Mouse (Mus musculus): Measurements from ENCODE around the gene Cdc42ep2. TPM values are rescaled to one million over a fixed set of nuclear protein-coding genes. Genes with fewer than 3 reads are reported as not detected.

Gene Cdc42ep2
- polyA plus RNA-seq (2012; ENCODE audit: low replicate concordance): 1.8 and 1.9 TPM in 2 replicates

GRCm38 (mm10) chr19:5924713-5925093, at the start of gene Cdc42ep2:
Gene Cdc42ep2, minus strand, starts transcription at chr19:5924816.

GRCm38 (mm10) chr19:5963883-5964562, 39.4 kb upstream of the Cdc42ep2 start, which contains the start of gene Pola2:
Gene Pola2, minus strand, starts transcription at chr19:5964202.

GRCm38 (mm10) chr19:5913007-5913719, 11.5 kb downstream of the Cdc42ep2 start, which contains the start of gene Dpf2:
Gene Dpf2, minus strand, starts transcription at chr19:5913010.

GRCm38 (mm10) chr19:5894002-5894678, 30.5 kb downstream of the Cdc42ep2 start, which contains the start of gene Tigd3:
Gene Tigd3, minus strand, starts transcription at chr19:5894149.

GRCm38 (mm10) chr19:5877618-5878361, 46.8 kb downstream of the Cdc42ep2 start, which contains the start of gene Slc25a45:
Gene Slc25a45, plus strand, starts transcription at chr19:5877808.

GRCm38 (mm10) chr19:5874969-5875480, 49.6 kb downstream of the Cdc42ep2 start, which contains the start of gene Frmd8:
Gene Frmd8, minus strand, starts transcription at chr19:5875274.

Other genes starting within 250 kb of the Cdc42ep2 start
- 157 and 178 TPM in 2 replicates for gene Map3k11, start 236.1 kb downstream of the Cdc42ep2 start, polyA plus RNA-seq (2012; ENCODE audit: low replicate concordance)
- 468 and 751 TPM in 2 replicates for gene Pcnx3, start 235.9 kb downstream of the Cdc42ep2 start, polyA plus RNA-seq (2012; ENCODE audit: low replicate concordance)
- gene Kcnk7, start 220.4 kb downstream of the Cdc42ep2 start, polyA plus RNA-seq (2012; ENCODE audit: low replicate concordance): 1.1 and 3.7 TPM in 2 replicates
- gene Ehbp1l1, start 198.5 kb downstream of the Cdc42ep2 start, polyA plus RNA-seq (2012; ENCODE audit: low replicate concordance): 268 and 413 TPM in 2 replicates
- gene Fam89b, start 195.2 kb downstream of the Cdc42ep2 start, polyA plus RNA-seq (2012; ENCODE audit: low replicate concordance): 41.3 and 119 TPM in 2 replicates
- gene Ltbp3, start 183.9 kb downstream of the Cdc42ep2 start, polyA plus RNA-seq (2012; ENCODE audit: low replicate concordance): 2.3 and 4.5 TPM in 2 replicates
- 56.3 and 57.0 TPM in 2 replicates for gene Scyl1, start 153.4 kb downstream of the Cdc42ep2 start, polyA plus RNA-seq (2012; ENCODE audit: low replicate concordance)
- gene Frmd8, start 49.5 kb downstream of the Cdc42ep2 start, polyA plus RNA-seq (2012; ENCODE audit: low replicate concordance): 18.0 and 18.2 TPM in 2 replicates
- gene Slc25a45, start 47.0 kb downstream of the Cdc42ep2 start, polyA plus RNA-seq (2012; ENCODE audit: low replicate concordance): 0.65 and 5.0 TPM in 2 replicates
- 1.4 and 2.3 TPM in 2 replicates for gene Tigd3, start 30.7 kb downstream of the Cdc42ep2 start, polyA plus RNA-seq (2012; ENCODE audit: low replicate concordance)
- 15.3 and 54.9 TPM in 2 replicates for gene Dpf2, start 11.8 kb downstream of the Cdc42ep2 start, polyA plus RNA-seq (2012; ENCODE audit: low replicate concordance)
- 42.9 and 62.3 TPM in 2 replicates for gene Pola2, start 39.4 kb upstream of the Cdc42ep2 start, polyA plus RNA-seq (2012; ENCODE audit: low replicate concordance)
- not detected in 2 replicates for gene Slc22a20, start 61.3 kb upstream of the Cdc42ep2 start, polyA plus RNA-seq (2012; ENCODE audit: low replicate concordance)
- gene Capn1, start 91.1 kb upstream of the Cdc42ep2 start, polyA plus RNA-seq (2012; ENCODE audit: low replicate concordance): 74.6 and 291 TPM in 2 replicates
- gene Syvn1, start 121.8 kb upstream of the Cdc42ep2 start, polyA plus RNA-seq (2012; ENCODE audit: low replicate concordance): 304 and 363 TPM in 2 replicates
- gene Mrpl49, start 133.0 kb upstream of the Cdc42ep2 start, polyA plus RNA-seq (2012; ENCODE audit: low replicate concordance): 36.6 and 41.0 TPM in 2 replicates
- gene Fau, start 133.0 kb upstream of the Cdc42ep2 start, polyA plus RNA-seq (2012; ENCODE audit: low replicate concordance): 2,048 and 2,675 TPM in 2 replicates
- 70.2 and 84.6 TPM in 2 replicates for gene Znhit2, start 136.4 kb upstream of the Cdc42ep2 start, polyA plus RNA-seq (2012; ENCODE audit: low replicate concordance)
- 15.8 and 19.5 TPM in 2 replicates for gene Tm7sf2, start 143.6 kb upstream of the Cdc42ep2 start, polyA plus RNA-seq (2012; ENCODE audit: low replicate concordance)
- gene Vps51, start 152.4 kb upstream of the Cdc42ep2 start, polyA plus RNA-seq (2012; ENCODE audit: low replicate concordance): 35.5 and 99.7 TPM in 2 replicates
- not detected in 2 replicates for gene Tmem262, start 155.2 kb upstream of the Cdc42ep2 start, polyA plus RNA-seq (2012; ENCODE audit: low replicate concordance)
- 0.28 and 0.30 TPM in 2 replicates for gene Gm28374, start 157.4 kb upstream of the Cdc42ep2 start, polyA plus RNA-seq (2012; ENCODE audit: low replicate concordance)
- gene Zfpl1, start 160.1 kb upstream of the Cdc42ep2 start, polyA plus RNA-seq (2012; ENCODE audit: low replicate concordance): 50.1 and 66.4 TPM in 2 replicates
- gene Cdca5, start 160.2 kb upstream of the Cdc42ep2 start, polyA plus RNA-seq (2012; ENCODE audit: low replicate concordance): 7.7 and 8.7 TPM in 2 replicates
- 3.5 and 18.8 TPM in 2 replicates for gene AC131692.1, start 169.6 kb upstream of the Cdc42ep2 start, polyA plus RNA-seq (2012; ENCODE audit: low replicate concordance)
- gene Naaladl1, start 181.0 kb upstream of the Cdc42ep2 start, polyA plus RNA-seq (2012; ENCODE audit: low replicate concordance): 0.20 and 0.93 TPM in 2 replicates
- gene Sac3d1, start 193.8 kb upstream of the Cdc42ep2 start, polyA plus RNA-seq (2012; ENCODE audit: low replicate concordance): 87.4 and 104 TPM in 2 replicates
- gene Snx15, start 203.5 kb upstream of the Cdc42ep2 start, polyA plus RNA-seq (2012; ENCODE audit: low replicate concordance): 197 and 367 TPM in 2 replicates
- 0.21 and 2.0 TPM in 2 replicates for gene Batf2, start 216.2 kb upstream of the Cdc42ep2 start, polyA plus RNA-seq (2012; ENCODE audit: low replicate concordance)
- 33.5 and 55.6 TPM in 2 replicates for gene Arl2, start 216.7 kb upstream of the Cdc42ep2 start, polyA plus RNA-seq (2012; ENCODE audit: low replicate concordance)